Mouse (Mus musculus) myocyte (in vitro differentiated cells): Measurements from ENCODE around the gene Gm44973. TPM values are rescaled to one million over a fixed set of nuclear protein-coding genes. Genes with fewer than 3 reads are reported as not detected.

Experiments
- H3K27me3 ChIP-seq: one replicate; pipeline ENCODE4 v1.6.1; 2011; ENCODE audit not compliant: control insufficient read depth, insufficient read depth, insufficient read length
- H3K36me3 ChIP-seq: one replicate; pipeline ENCODE4 v1.6.1; 2011; ENCODE audit not compliant: control insufficient read depth, insufficient read depth
- H3K4me2 ChIP-seq: one replicate; pipeline ENCODE4 v1.6.1; 2011; ENCODE audit warnings: low read depth, control low read depth
- H3K4me3 ChIP-seq: one replicate; pipeline ENCODE4 v1.5.1; 2011; ENCODE audit warnings: mild to moderate bottlenecking, control low read depth, moderate library complexity
- H3K79me2 ChIP-seq: one replicate; pipeline ENCODE4 v1.6.1; 2011; ENCODE audit not compliant: control insufficient read depth, insufficient read depth
- H3ac ChIP-seq: one replicate; pipeline ENCODE4 v1.6.1; 2011; ENCODE audit not compliant: control insufficient read depth, insufficient read length
- CEBPB ChIP-seq: IDR thresholded peaks from 2 replicates; pipeline ENCODE4 v1.6.1; 2011; ENCODE audit warnings: mild to moderate bottlenecking, moderate library complexity; ENCODE audit not compliant: poor library complexity, insufficient read depth, severe bottlenecking
- E2F4 ChIP-seq: IDR thresholded peaks from one replicate; pipeline ENCODE4 v1.6.1; 2011; ENCODE audit warnings: mild to moderate bottlenecking, control low read depth, moderate library complexity; ENCODE audit not compliant: insufficient read depth
- MAX ChIP-seq: IDR thresholded peaks from one replicate; pipeline ENCODE4 v1.6.1; 2011; ENCODE audit warnings: low read depth, mild to moderate bottlenecking, control low read depth
- MYOD1 ChIP-seq, 3 experiments: IDR thresholded peaks; one replicate each; pipeline ENCODE4 v1.6.1; 2011; ENCODE audit warnings: control low read depth in 2 of 3, low read depth in 2 of 3, mild to moderate bottlenecking in 2 of 3, moderate library complexity in 1 of 3; ENCODE audit not compliant: insufficient read length in 2 of 3, control insufficient read depth in 1 of 3
- MYOG ChIP-seq, 3 experiments: IDR thresholded peaks; one replicate each; pipeline ENCODE4 v1.6.1; 2011; ENCODE audit warnings: control low read depth in 2 of 3, low read depth in 2 of 3, mild to moderate bottlenecking in 2 of 3; ENCODE audit not compliant: insufficient read length in 2 of 3, control insufficient read depth in 1 of 3, insufficient read depth in 1 of 3
- POLR2A ChIP-seq: IDR thresholded peaks from one replicate; pipeline ENCODE4 v1.6.1; 2011; ENCODE audit warnings: low read depth, mild to moderate bottlenecking, control low read depth, moderate library complexity; ENCODE audit not compliant: insufficient read length
- POLR2AphosphoS2 ChIP-seq: IDR thresholded peaks from one replicate; pipeline ENCODE4 v1.6.1; 2011; ENCODE audit warnings: low read depth, control low read depth; ENCODE audit not compliant: insufficient read length
- REST ChIP-seq: IDR thresholded peaks from one replicate; pipeline ENCODE4 v1.6.1; 2011; ENCODE audit warnings: mild to moderate bottlenecking, control low read depth, moderate library complexity; ENCODE audit not compliant: insufficient read depth, insufficient read length
- SRF ChIP-seq: IDR thresholded peaks from one replicate; pipeline ENCODE4 v1.6.1; 2011; ENCODE audit warnings: low read depth; ENCODE audit not compliant: control insufficient read depth, insufficient read length
- TCF12 ChIP-seq: IDR thresholded peaks from one replicate; pipeline ENCODE4 v1.6.1; 2011; ENCODE audit warnings: mild to moderate bottlenecking, control low read depth; ENCODE audit not compliant: poor library complexity, insufficient read depth, severe bottlenecking
- TCF3 ChIP-seq: IDR thresholded peaks from one replicate; pipeline ENCODE4 v1.6.1; 2011; ENCODE audit warnings: low read depth, control low read depth; ENCODE audit not compliant: insufficient read length
- USF1 ChIP-seq: IDR thresholded peaks from one replicate; pipeline ENCODE4 v1.6.1; 2011; ENCODE audit warnings: low read depth, mild to moderate bottlenecking, control low read depth, moderate library complexity
- polyA plus RNA-seq: library from polyadenylated mRNA; unstranded; fragments of >200 nt; fragmentation: generic; extraction: Trizol; gene quantifications from one replicate; pipeline ENCODE4 v1.2.1, GENCODE M21; 2012; ENCODE audit warnings: missing spikeins

Gene Gm44973
- polyA plus RNA-seq, 1 experiment = not detected

- Histone ChIP-seq H3K4me3 (no peak overlapping the region), H3K4me2 (no peak overlapping the region), H3K79me2 (no peaks in the 10 kb centered on the region), H3ac (no peak overlapping the region), H3K36me3 (peaks cover 25% of the 10 kb centered on the region), H3K27me3 (no peaks in the 10 kb centered on the region)
- TF ChIP-seq POLR2AphosphoS2 (peak; percentile 52), E2F4 (no peak)
These were observed 16.2 kb downstream of the Gm44973 start for GRCm38 (mm10) chr7:5031496-5031895.

GRCm38 (mm10) chr7:5033818-5034217 is 18.5 kb downstream of the Gm44973 start, which contains the start of gene 4632433K11Rik:
Gene 4632433K11Rik (plus strand): TSS chr7:5034118.
- H3ac ChIP-seq = no peak within 1 kb of the TSS
- H3K36me3 ChIP-seq = peaks cover 12% of the 10 kb centered on the region
- TF ChIP-seq USF1 (no peak), POLR2A (no peak), E2F4 (no peak)
- H3K27me3 ChIP-seq = no peaks in the 10 kb centered on the region
- H3K4me2 ChIP-seq = no peak within 1 kb of the TSS
- no peak within 1 kb of the TSS for H3K4me3 ChIP-seq
- no peaks in the 10 kb centered on the region for H3K79me2 ChIP-seq

GRCm38 (mm10) chr7:5035628-5036027 is 20.3 kb downstream of the Gm44973 start:
- H3K79me2 ChIP-seq = no peaks in the 10 kb centered on the region
- H3K27me3 ChIP-seq = no peaks in the 10 kb centered on the region
- TF ChIP-seq POLR2A = no peak
- no peak for TF ChIP-seq REST
- no peak for TF ChIP-seq CEBPB
- TF ChIP-seq MAX = no peak
- no peak for TF ChIP-seq MYOD1 (IDR thresholded peaks at IDR 0.05; ENCODE audit: control insufficient read depth in 1 of 3, insufficient read length in 2 of 3, low read depth in 2 of 3)
- TF ChIP-seq POLR2AphosphoS2 = peak; percentile 55
- no peak for TF ChIP-seq MYOG (IDR thresholded peaks at IDR 0.05; ENCODE audit: control insufficient read depth in 1 of 3, insufficient read depth in 1 of 3, insufficient read length in 2 of 3, low read depth in 2 of 3)
- TF ChIP-seq SRF = no peak
- H3K4me3 ChIP-seq = no peak overlapping the region
- H3ac ChIP-seq = no peak overlapping the region
- peaks cover 12% of the 10 kb centered on the region for H3K36me3 ChIP-seq
- H3K4me2 ChIP-seq = no peak overlapping the region

- no peaks in the 10 kb centered on the region for H3K79me2 ChIP-seq
- H3K4me3 ChIP-seq = no peak overlapping the region
- no peaks in the 10 kb centered on the region for H3K27me3 ChIP-seq
- H3ac ChIP-seq = no peak overlapping the region
- no peak for TF ChIP-seq REST
- peak; percentile 35 for TF ChIP-seq POLR2AphosphoS2
- H3K4me2 ChIP-seq = no peak overlapping the region
- H3K36me3 ChIP-seq = peaks cover 12% of the 10 kb centered on the region
These were observed 20.8 kb downstream of the Gm44973 start for GRCm38 (mm10) chr7:5036136-5036535.

- Histone ChIP-seq H3K79me2 (no peaks in the 10 kb centered on the region), H3K36me3 (peaks cover 12% of the 10 kb centered on the region), H3K4me3 (no peak overlapping the region), H3ac (no peak overlapping the region), H3K27me3 (no peaks in the 10 kb centered on the region), H3K4me2 (no peak overlapping the region)
- TF ChIP-seq POLR2AphosphoS2 (no peak), TCF12 (no peak), MYOD1 (IDR thresholded peaks at IDR 0.05; ENCODE audit: control insufficient read depth in 1 of 3, insufficient read length in 2 of 3, low read depth in 2 of 3) (no peak), MYOG (IDR thresholded peaks at IDR 0.05; ENCODE audit: control insufficient read depth in 1 of 3, insufficient read depth in 1 of 3, insufficient read length in 2 of 3, low read depth in 2 of 3) (no peak)
These were observed 21.7 kb downstream of the Gm44973 start for GRCm38 (mm10) chr7:5037026-5037425.

- H3K4me3 ChIP-seq = peak overlapping the region; percentile 62
- H3K27me3 ChIP-seq = no peaks in the 10 kb centered on the region
- TF ChIP-seq TCF3 (no peak), POLR2AphosphoS2 (no peak), E2F4 (no peak), POLR2A (no peak), USF1 (no peak), CEBPB (no peak), TCF12 (no peak), MAX (no peak), MYOD1 (IDR thresholded peaks at IDR 0.05; ENCODE audit: control insufficient read depth in 1 of 3, insufficient read length in 2 of 3, low read depth in 2 of 3) (no peak), REST (no peak), SRF (no peak), MYOG (IDR thresholded peaks at IDR 0.05; ENCODE audit: control insufficient read depth in 1 of 3, insufficient read depth in 1 of 3, insufficient read length in 2 of 3, low read depth in 2 of 3) (no peak)
- H3K4me2 ChIP-seq = peak overlapping the region; percentile 50
- no peaks in the 10 kb centered on the region for H3K79me2 ChIP-seq
- H3ac ChIP-seq = peak overlapping the region; percentile 52
- H3K36me3 ChIP-seq = peaks cover 12% of the 10 kb centered on the region
These were observed 22.2 kb downstream of the Gm44973 start for GRCm38 (mm10) chr7:5037467-5037866.
